Mouse (Mus musculus): ENCODE results near the gene Ankrd61. TPM values are rescaled to one million over a fixed set of nuclear protein-coding genes. Genes with fewer than 3 reads are reported as not detected.

Ankrd61 gene
- polyA plus RNA-seq, 1 experiment = 0.25 TPM

- no peak overlapping the region for H3K4me3 ChIP-seq
- TF ChIP-seq CEBPB (IDR thresholded peaks at IDR 0.05; ENCODE audit: insufficient read depth, poor library complexity, severe bottlenecking) (no peak), TCF12 (IDR thresholded peaks at IDR 0.05; ENCODE audit: insufficient read depth, poor library complexity, severe bottlenecking) (no peak), POLR2A (IDR thresholded peaks at IDR 0.05; ENCODE audit: insufficient read length, low read depth) (no peak), POLR2AphosphoS2 (IDR thresholded peaks at IDR 0.05; ENCODE audit: insufficient read length, low read depth) (no peak), REST (IDR thresholded peaks at IDR 0.05; ENCODE audit: insufficient read depth, insufficient read length) (no peak), USF1 (IDR thresholded peaks at IDR 0.05; ENCODE audit: low read depth) (no peak), MAX (IDR thresholded peaks at IDR 0.05; ENCODE audit: low read depth) (no peak), SRF (IDR thresholded peaks at IDR 0.05; ENCODE audit: control insufficient read depth, insufficient read length, low read depth) (no peak), TCF3 (IDR thresholded peaks at IDR 0.05; ENCODE audit: insufficient read length, low read depth) (no peak), MYOG (IDR thresholded peaks at IDR 0.05; ENCODE audit: control insufficient read depth in 1 of 3, insufficient read depth in 1 of 3, insufficient read length in 2 of 3, low read depth in 2 of 3) (no peak), MYOD1 (IDR thresholded peaks at IDR 0.05; ENCODE audit: control insufficient read depth in 1 of 3, insufficient read length in 2 of 3, low read depth in 2 of 3) (no peak), E2F4 (IDR thresholded peaks at IDR 0.05; ENCODE audit: insufficient read depth) (no peak)
- H3K27me3 ChIP-seq (ENCODE audit: control insufficient read depth, insufficient read depth, insufficient read length) = no peaks in the 10 kb centered on the region
- no peak overlapping the region for H3K4me2 ChIP-seq (ENCODE audit: low read depth)
- H3K79me2 ChIP-seq (ENCODE audit: control insufficient read depth, insufficient read depth) = no peaks in the 10 kb centered on the region
- H3K36me3 ChIP-seq (ENCODE audit: control insufficient read depth, insufficient read depth) = peaks cover 9% of the 10 kb centered on the region
- H3ac ChIP-seq (ENCODE audit: control insufficient read depth, insufficient read length) = no peak overlapping the region
Observed at GRCm38 (mm10) chr5:143930656-143931055, 33.2 kb upstream of the Ankrd61 start.

- no peaks in the 10 kb centered on the region for H3K27me3 ChIP-seq (ENCODE audit: control insufficient read depth, insufficient read depth, insufficient read length)
- no peak overlapping the region for H3ac ChIP-seq (ENCODE audit: control insufficient read depth, insufficient read length)
- H3K36me3 ChIP-seq (ENCODE audit: control insufficient read depth, insufficient read depth) = peaks cover 9% of the 10 kb centered on the region
- H3K4me2 ChIP-seq (ENCODE audit: low read depth) = no peak overlapping the region
- no peak overlapping the region for H3K4me3 ChIP-seq
- no peak for TF ChIP-seq MYOD1 (IDR thresholded peaks at IDR 0.05; ENCODE audit: control insufficient read depth in 1 of 3, insufficient read length in 2 of 3, low read depth in 2 of 3)
- TF ChIP-seq SRF (IDR thresholded peaks at IDR 0.05; ENCODE audit: control insufficient read depth, insufficient read length, low read depth) = no peak
- TF ChIP-seq MYOG (IDR thresholded peaks at IDR 0.05; ENCODE audit: control insufficient read depth in 1 of 3, insufficient read depth in 1 of 3, insufficient read length in 2 of 3, low read depth in 2 of 3) = no peak
- TF ChIP-seq POLR2A (IDR thresholded peaks at IDR 0.05; ENCODE audit: insufficient read length, low read depth) = no peak
- TF ChIP-seq USF1 (IDR thresholded peaks at IDR 0.05; ENCODE audit: low read depth) = no peak
- TF ChIP-seq MAX (IDR thresholded peaks at IDR 0.05; ENCODE audit: low read depth) = no peak
- TF ChIP-seq E2F4 (IDR thresholded peaks at IDR 0.05; ENCODE audit: insufficient read depth) = no peak
- no peak for TF ChIP-seq TCF12 (IDR thresholded peaks at IDR 0.05; ENCODE audit: insufficient read depth, poor library complexity, severe bottlenecking)
- no peaks in the 10 kb centered on the region for H3K79me2 ChIP-seq (ENCODE audit: control insufficient read depth, insufficient read depth)
Observed at GRCm38 (mm10) chr5:143929291-143929690, 31.8 kb upstream of the Ankrd61 start.

- H3K27me3 ChIP-seq (ENCODE audit: control insufficient read depth, insufficient read depth, insufficient read length) = no peaks in the 10 kb centered on the region
- H3K4me3 ChIP-seq = no peak within 1 kb of the TSS
- H3K4me2 ChIP-seq (ENCODE audit: low read depth) = no peak within 1 kb of the TSS
- H3K36me3 ChIP-seq (ENCODE audit: control insufficient read depth, insufficient read depth) = peaks cover 16% of the 10 kb centered on the region
- no peak within 1 kb of the TSS for H3ac ChIP-seq (ENCODE audit: control insufficient read depth, insufficient read length)
- no peaks in the 10 kb centered on the region for H3K79me2 ChIP-seq (ENCODE audit: control insufficient read depth, insufficient read depth)
- TF ChIP-seq MYOD1 (IDR thresholded peaks at IDR 0.05; ENCODE audit: control insufficient read depth in 1 of 3, insufficient read length in 2 of 3, low read depth in 2 of 3) = no peak
- no peak for TF ChIP-seq SRF (IDR thresholded peaks at IDR 0.05; ENCODE audit: control insufficient read depth, insufficient read length, low read depth)
- TF ChIP-seq MAX (IDR thresholded peaks at IDR 0.05; ENCODE audit: low read depth) = no peak
- TF ChIP-seq POLR2A (IDR thresholded peaks at IDR 0.05; ENCODE audit: insufficient read length, low read depth) = no peak
- TF ChIP-seq REST (IDR thresholded peaks at IDR 0.05; ENCODE audit: insufficient read depth, insufficient read length) = no peak
- no peak for TF ChIP-seq E2F4 (IDR thresholded peaks at IDR 0.05; ENCODE audit: insufficient read depth)
- TF ChIP-seq MYOG (IDR thresholded peaks at IDR 0.05; ENCODE audit: control insufficient read depth in 1 of 3, insufficient read depth in 1 of 3, insufficient read length in 2 of 3, low read depth in 2 of 3) = no peak
- no peak for TF ChIP-seq TCF12 (IDR thresholded peaks at IDR 0.05; ENCODE audit: insufficient read depth, poor library complexity, severe bottlenecking)
- TF ChIP-seq USF1 (IDR thresholded peaks at IDR 0.05; ENCODE audit: low read depth) = no peak
- TF ChIP-seq POLR2AphosphoS2 (IDR thresholded peaks at IDR 0.05; ENCODE audit: insufficient read length, low read depth) = no peak
- no peak for TF ChIP-seq CEBPB (IDR thresholded peaks at IDR 0.05; ENCODE audit: insufficient read depth, poor library complexity, severe bottlenecking)
- TF ChIP-seq TCF3 (IDR thresholded peaks at IDR 0.05; ENCODE audit: insufficient read length, low read depth) = no peak
Observed at GRCm38 (mm10) chr5:143927875-143928274, 30.4 kb upstream of the Ankrd61 start, which contains the start of gene Gm42421. Gene Gm42421, plus strand, starts transcription at chr5:143928175.

- TF ChIP-seq REST (IDR thresholded peaks at IDR 0.05; ENCODE audit: insufficient read depth, insufficient read length) (no peak), TCF3 (IDR thresholded peaks at IDR 0.05; ENCODE audit: insufficient read length, low read depth) (no peak), TCF12 (IDR thresholded peaks at IDR 0.05; ENCODE audit: insufficient read depth, poor library complexity, severe bottlenecking) (no peak), MAX (IDR thresholded peaks at IDR 0.05; ENCODE audit: low read depth) (no peak), SRF (IDR thresholded peaks at IDR 0.05; ENCODE audit: control insufficient read depth, insufficient read length, low read depth) (no peak), MYOG (IDR thresholded peaks at IDR 0.05; ENCODE audit: control insufficient read depth in 1 of 3, insufficient read depth in 1 of 3, insufficient read length in 2 of 3, low read depth in 2 of 3) (no peak), USF1 (IDR thresholded peaks at IDR 0.05; ENCODE audit: low read depth) (no peak), MYOD1 (IDR thresholded peaks at IDR 0.05; ENCODE audit: control insufficient read depth in 1 of 3, insufficient read length in 2 of 3, low read depth in 2 of 3) (no peak), E2F4 (IDR thresholded peaks at IDR 0.05; ENCODE audit: insufficient read depth) (no peak), POLR2AphosphoS2 (IDR thresholded peaks at IDR 0.05; ENCODE audit: insufficient read length, low read depth) (no peak), CEBPB (IDR thresholded peaks at IDR 0.05; ENCODE audit: insufficient read depth, poor library complexity, severe bottlenecking) (no peak), POLR2A (IDR thresholded peaks at IDR 0.05; ENCODE audit: insufficient read length, low read depth) (no peak)
- no peak overlapping the region for H3K4me3 ChIP-seq
- no peaks in the 10 kb centered on the region for H3K27me3 ChIP-seq (ENCODE audit: control insufficient read depth, insufficient read depth, insufficient read length)
- H3K36me3 ChIP-seq (ENCODE audit: control insufficient read depth, insufficient read depth) = peaks cover 22% of the 10 kb centered on the region
- no peaks in the 10 kb centered on the region for H3K79me2 ChIP-seq (ENCODE audit: control insufficient read depth, insufficient read depth)
- no peak overlapping the region for H3ac ChIP-seq (ENCODE audit: control insufficient read depth, insufficient read length)
- H3K4me2 ChIP-seq (ENCODE audit: low read depth) = no peak overlapping the region
Observed at GRCm38 (mm10) chr5:143924781-143925452, 27.4 kb upstream of the Ankrd61 start.
